Mouse (Mus musculus) liver, postnatal 0 days (tissue): Measurements from ENCODE around the gene Ackr4.

Experiments
- CTCF ChIP-seq: sonication (generic); IDR thresholded peaks from 2 replicates; pipeline ENCODE4 v1.5.1; 2016; ENCODE audit warnings: antibody characterized with exemption, low read depth
- EP300 ChIP-seq: IDR thresholded peaks from 2 replicates; pipeline ENCODE4 v1.6.1; 2016; ENCODE audit warnings: antibody characterized with exemption, low read depth, mild to moderate bottlenecking

DNA sequence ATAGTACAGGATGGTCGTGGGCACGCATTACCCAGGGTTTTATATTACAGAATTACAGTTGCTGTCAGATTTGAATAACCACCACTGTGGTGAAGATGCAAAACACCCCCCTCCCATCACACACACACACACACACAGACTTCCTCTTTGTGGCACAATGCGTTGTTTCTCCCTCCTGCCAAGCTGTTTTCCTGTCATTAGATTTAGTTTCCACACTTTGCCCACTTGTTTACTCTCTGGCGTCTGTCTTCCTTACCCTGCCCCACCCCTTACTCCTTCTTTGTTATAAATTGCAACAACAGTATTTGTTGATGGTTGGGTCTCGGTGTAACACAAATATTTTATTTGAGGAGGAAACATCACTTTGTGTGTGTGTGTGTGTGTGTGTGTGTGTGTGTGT lies 28.5 kb downstream of the Ackr4 start:
- TF ChIP-seq CTCF (no peak), EP300 (no peak)
